Mouse (Mus musculus): ENCODE results near the gene S100a11.
"Not testable (repeated sequence)": the region's sequence is repeated elsewhere in the genome, so short reads cannot be mapped to it uniquely, and the experiment has no call there.

Gene S100a11

GRCm38 (mm10) chr3:93521462-93522057, 1.3 kb downstream of the S100a11 start:
- no peak for DNase-seq (ENCODE audit: low spot score in 2 of 2)

- DNase-seq (ENCODE audit: low spot score in 2 of 2) = peak; percentile 48 to 68
Measured at GRCm38 (mm10) chr3:93522611-93523010, 2.3 kb downstream of the S100a11 start.

DNA sequence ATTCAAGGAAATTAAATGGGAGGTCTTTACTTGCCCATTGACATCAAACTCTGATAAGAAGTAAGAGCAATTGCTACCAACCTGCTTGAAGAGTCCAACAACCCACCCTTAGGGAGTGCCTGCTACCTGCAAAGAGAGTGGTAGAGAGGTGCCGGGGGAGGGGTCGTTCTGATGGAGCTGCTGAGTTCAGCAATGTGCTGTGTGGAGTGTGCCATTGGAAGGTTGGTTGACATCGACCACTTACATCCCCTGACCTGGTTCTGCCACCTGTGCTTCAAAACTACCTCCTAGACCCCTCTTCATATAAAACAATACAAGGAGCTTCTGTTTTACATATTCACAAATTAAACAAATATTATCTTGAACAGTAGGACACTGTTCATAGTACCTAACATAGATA, 7.0 kb downstream of the S100a11 start:
- DNase-seq (ENCODE audit: low spot score in 2 of 2) = no peak

- DNase-seq (ENCODE audit: low spot score in 2 of 2) = peak in 1 of 2 experiments; percentile 38
Measured at GRCm38 (mm10) chr3:93528807-93529206, 8.5 kb downstream of the S100a11 start.

- peak in 1 of 2 experiments; percentile 57 for DNase-seq (ENCODE audit: low spot score in 2 of 2)
Measured at GRCm38 (mm10) chr3:93537068-93537576, 16.8 kb downstream of the S100a11 start.

DNA sequence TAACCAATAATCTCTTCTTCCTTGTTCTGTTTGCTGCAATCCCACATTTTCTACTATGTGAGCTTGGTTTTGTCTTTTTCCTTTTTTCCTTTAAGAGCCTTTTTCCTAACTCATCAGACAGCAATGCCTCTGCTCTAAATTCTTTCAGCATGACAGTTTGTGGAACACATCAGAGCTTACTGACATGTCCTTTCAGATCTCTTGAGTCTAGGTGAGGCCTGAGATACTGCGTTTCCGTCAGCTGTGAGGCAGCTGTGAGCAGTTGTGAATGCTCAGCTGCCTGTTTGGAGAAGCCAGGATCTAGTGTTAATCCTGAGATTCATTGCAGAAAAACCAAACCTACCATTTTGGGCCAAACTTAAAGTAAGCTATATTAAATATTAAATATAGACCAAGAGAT, 18.2 kb downstream of the S100a11 start:
- DNase-seq (ENCODE audit: low spot score in 2 of 2) = no peak

DNA sequence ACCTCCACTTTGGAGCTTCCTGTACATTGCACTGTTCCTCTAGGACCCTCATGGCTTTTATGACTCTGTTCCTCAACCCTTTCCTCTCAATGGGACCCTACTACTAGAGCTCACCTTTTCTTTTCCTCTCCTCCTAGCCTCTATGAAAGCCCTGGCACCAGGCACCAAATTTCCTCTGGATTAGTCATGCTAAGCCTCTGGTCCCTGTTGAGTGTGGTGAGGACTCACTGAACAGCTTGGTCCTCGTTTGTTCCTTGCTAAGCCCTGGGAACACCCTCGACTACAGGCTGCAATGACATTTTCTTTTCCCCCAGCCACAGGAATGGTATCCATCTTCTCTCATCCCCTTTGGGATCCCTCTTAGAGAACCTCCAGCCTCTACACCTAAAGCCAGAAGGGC, 21.2 kb downstream of the S100a11 start:
- no peak for DNase-seq (ENCODE audit: low spot score in 2 of 2)

GRCm38 (mm10) chr3:93544170-93544569, 23.9 kb downstream of the S100a11 start:
- DNase-seq (ENCODE audit: low spot score in 2 of 2) = not testable (repeated sequence)

DNA sequence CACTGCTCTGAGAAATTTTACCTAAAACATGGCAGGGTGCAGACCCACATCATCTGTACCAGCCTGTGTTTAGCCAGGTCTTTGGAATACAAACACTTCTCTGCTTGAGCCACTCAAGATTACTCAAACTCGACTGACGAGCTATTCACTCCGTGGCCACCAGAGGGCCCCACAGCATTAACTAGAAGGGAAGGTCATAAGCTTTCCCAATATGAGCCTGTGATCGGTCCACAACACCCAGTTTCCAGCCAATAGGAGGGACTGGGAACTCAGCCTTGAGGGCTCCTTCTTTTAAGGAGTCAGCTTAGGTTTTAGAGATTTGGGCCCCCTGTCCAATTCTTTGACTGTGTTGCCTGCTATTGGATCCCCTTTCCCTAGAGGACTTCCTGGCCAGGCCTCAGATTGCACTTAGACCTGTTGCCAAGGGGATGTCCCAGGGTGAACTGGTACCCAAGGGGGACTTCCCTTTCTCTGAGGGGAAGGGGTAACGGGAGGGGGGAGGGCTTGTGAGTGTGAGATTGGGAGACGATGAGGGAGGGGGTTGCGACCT, 26.9 kb downstream of the S100a11 start:
- DNase-seq (ENCODE audit: low spot score in 2 of 2) = peak; percentile 68 to 89

DNA sequence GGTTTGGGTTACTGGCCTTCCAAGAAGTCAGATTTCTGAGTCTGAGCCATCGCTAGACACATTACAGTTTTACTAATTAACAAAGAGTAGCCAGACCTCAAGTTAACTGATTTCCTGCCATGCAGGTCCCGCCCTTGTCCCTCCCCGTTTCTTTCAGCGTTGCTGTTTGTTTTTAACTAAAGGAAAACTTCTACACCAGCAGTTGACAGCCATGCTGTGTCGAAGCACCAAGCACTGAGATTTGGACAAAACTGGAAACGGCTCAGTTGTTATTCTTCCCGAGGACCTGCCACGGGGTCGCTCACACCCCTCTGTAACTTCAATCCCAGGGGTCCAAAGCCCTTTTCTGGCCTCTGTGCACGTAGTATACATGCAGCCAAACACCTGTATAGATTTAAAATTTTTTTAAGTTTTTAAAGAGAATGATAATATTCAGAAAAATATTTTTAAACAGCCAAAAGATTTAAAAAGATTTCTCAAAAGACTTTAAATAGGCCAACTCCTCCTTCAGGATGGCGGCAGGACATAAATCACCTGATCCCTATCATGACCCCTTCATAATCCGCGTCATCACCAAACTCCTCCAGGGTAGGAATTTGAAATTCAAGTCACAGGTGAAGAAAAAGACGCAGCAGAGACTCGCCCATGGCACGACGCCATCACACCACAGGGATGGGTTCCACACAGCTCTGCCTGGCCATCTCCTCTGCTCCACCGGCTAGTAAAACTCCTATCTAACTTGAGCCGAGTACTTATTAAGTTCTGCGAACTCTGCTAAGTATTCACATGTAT, 27.7 kb downstream of the S100a11 start:
- no peak for DNase-seq (ENCODE audit: low spot score in 2 of 2)

DNA sequence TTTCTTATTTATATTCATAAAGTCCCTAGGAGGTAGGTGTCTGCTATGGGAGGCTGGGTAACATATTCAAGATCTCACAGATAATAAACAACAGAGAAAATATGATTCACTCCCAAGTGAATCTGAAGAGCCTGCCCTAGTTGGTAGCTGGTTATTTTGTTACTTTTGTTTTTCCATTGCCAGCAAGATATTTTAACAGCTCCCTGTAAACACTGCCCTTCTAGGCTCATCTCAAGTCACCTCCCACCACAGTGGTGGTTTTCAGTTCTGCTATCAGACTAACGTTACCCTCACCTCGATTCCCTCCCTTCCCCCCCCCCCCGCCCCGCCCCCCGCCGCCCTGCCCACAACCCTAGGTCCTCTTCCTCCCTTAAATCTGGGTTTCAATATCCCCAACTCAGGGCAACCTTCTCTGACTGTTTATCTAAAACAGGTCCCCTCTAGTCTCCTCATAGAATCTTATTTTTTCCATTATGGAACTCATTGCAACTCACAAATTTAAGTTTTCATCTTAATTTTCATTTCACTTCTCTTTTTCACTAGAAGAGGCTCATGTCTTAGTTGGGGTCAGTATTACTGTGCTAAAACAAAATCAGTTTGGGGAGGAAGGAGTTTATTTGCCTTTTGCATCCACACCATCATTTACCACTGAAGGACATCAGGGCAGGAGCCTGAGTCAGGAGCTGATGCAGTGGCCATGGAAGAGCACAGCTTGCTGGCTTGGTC, 28.4 kb downstream of the S100a11 start:
- DNase-seq (ENCODE audit: low spot score in 2 of 2) = no peak

GRCm38 (mm10) chr3:93549986-93550385, 29.7 kb downstream of the S100a11 start:
- no peak for DNase-seq (ENCODE audit: low spot score in 2 of 2)

DNA sequence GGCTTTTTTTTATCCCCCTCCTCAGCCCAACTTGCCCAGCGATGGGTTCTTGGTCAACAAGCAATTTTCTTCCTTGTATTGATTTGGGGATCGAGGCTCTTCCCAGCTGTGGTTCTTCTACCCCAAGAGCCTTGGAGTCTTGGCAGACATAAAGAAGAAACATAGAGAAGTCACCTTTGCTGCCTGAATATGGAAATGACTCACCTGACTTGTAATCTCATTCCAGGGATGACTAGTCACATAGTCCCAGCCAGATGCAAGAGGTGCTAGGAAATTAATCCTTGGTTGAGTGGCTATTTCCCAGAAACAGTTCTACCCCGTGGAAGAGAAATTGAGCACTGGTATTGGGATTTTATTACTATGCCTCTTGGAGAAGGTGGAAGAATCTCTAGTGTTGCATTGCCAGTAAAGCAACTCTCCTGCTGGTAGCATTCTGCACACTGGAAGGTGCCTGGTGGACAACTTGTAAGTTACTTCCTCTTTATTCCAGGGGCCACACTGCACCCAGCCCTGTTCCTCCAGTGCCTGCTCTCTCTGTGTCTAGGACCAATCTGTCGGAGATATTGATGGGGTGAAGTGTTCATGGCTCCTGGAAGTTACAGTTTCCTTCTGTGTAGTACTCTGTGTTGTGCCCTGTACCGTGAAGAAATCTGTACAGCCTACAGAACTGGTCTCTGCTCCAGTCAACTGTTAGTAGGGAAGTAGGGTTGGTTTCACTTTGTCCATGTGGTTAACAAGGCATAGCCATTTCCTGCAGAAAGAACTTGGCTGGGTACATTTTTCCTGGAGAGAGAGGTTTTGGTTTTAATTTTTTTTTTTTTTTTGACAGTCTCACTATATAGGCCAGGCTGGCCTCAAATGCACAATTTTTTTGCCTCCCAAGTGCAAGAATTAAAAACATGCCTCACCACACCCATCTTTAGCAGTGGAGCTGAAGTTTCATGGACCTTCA, 31.9 kb downstream of the S100a11 start:
- DNase-seq (ENCODE audit: low spot score in 2 of 2) = no peak

GRCm38 (mm10) chr3:93553311-93553710, 33.0 kb downstream of the S100a11 start:
- no peak for DNase-seq (ENCODE audit: low spot score in 2 of 2)

DNA sequence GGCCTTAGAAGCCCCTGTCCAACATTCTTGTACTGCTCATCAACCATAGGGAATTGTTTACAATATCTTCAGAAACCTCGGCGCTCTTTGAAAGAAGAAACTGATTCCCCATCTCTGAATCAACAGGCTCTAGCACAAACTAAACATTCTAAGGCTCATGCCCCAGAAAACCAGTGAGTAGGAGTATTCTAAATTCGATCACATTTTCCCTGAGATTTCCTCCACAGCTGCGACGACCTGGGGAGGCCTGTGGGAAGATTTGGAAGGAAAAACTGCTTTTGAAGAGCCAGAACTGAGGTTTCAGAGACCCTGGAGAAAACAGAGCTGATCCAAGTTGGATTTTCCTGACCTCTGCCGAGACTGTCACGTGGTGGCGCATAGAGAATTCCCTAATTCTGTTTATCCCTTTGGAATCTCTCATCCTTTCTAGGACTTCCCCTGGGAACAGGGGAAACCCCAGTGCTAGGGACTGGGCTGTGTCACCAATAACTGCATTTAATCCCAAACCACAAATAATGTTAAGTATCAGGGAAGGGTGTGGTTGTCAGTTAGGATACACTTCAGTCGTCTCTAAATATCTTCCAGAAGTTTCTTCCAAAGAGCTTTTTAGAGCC, 33.6 kb downstream of the S100a11 start:
- DNase-seq (ENCODE audit: low spot score in 2 of 2) = no peak

- DNase-seq (ENCODE audit: low spot score in 2 of 2) = no peak
Measured at GRCm38 (mm10) chr3:93554379-93554980, 34.2 kb downstream of the S100a11 start.

DNA sequence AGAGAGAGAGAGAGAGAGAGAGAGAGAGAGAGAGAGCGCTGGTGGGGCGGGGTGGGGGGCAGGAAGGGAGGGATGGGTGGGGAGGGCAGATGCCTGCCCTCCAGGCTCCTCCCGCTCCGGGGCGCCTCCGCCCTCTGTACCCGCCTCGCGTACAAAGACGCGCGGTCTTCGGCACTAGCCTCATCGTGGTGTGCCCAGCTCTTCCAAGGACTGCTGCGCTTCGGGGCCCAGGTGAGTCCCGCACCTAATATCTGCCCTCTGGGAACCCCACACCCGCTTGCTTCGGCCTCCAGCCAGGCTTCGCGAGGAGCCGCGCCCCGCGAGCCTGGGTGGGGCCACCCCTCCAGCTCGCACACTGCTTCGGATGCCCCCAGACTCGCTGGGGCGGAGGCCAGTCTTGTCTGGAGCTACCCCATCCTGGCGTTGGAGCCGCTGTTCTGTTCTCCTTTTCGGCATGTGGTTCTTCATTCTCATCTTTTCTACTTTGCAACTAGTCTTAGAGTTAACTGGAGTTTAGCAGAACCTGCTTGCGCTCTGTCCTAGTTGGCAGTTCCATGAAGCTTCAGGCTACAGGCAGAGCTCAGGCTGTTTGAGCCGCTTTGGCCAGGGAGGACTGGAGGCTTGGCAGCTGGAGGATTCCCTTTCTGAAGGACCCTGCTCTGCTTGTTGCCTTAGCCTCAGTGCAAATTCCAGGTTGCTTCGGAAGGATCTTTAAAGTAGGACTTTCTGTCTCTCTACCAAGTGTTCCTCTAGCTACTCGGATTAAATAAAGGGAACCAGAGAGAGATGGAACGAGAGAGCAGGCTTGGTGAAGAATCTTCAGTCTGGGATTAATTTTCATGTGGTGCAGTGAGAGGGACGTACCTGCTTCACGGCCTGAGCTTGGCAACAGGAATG, 34.9 kb downstream of the S100a11 start, which contains the start of gene S100a10:
TSS of gene S100a10 (plus strand) at position 100 of the 897 bp plus-strand sequence.
- peak; percentile 74 to 75 for DNase-seq (ENCODE audit: low spot score in 2 of 2)

GRCm38 (mm10) chr3:93555878-93556254, 35.6 kb downstream of the S100a11 start:
- DNase-seq (ENCODE audit: low spot score in 2 of 2) = peak in 1 of 2 experiments; percentile 34

GRCm38 (mm10) chr3:93556599-93556998, 36.3 kb downstream of the S100a11 start:
- DNase-seq (ENCODE audit: low spot score in 2 of 2) = no peak

Measured in urinary bladder, postnatal 4 days (tissue).